Mouse (Mus musculus) bone marrow, adult 2 months (tissue): ENCODE measurements around the gene Fam189a1. TPM values are rescaled to one million over a fixed set of nuclear protein-coding genes. Genes with fewer than 3 reads are reported as not detected.

Source experiments
- H3K27ac ChIP-seq: fragments of 200-500 bp; 2 replicates; pipeline ENCODE4 v1.5.1; 2012; ENCODE audit warnings: low read depth, mild to moderate bottlenecking, control low read depth, inconsistent platforms, low read length; ENCODE audit not compliant: control insufficient read depth, poor library complexity, insufficient read depth
- H3K4me1 ChIP-seq: fragments of 200-500 bp; 2 replicates; pipeline ENCODE4 v1.6.1; 2011; ENCODE audit warnings: low read length; ENCODE audit not compliant: control insufficient read depth, insufficient read depth
- H3K4me3 ChIP-seq: fragments of 200-500 bp; replicated peaks from 2 replicates; pipeline ENCODE3; 2011; ENCODE audit warnings: mild to moderate bottlenecking, low read depth, low read length, control low read depth; ENCODE audit not compliant: control insufficient read depth
- CTCF ChIP-seq: fragments of 200-500 bp; IDR thresholded peaks from 2 replicates; pipeline ENCODE4 v1.5.1; 2011; ENCODE audit warnings: low read length, control low read depth; ENCODE audit not compliant: control insufficient read depth, insufficient read depth
- POLR2A ChIP-seq: fragments of 200-500 bp; IDR thresholded peaks from 2 replicates; pipeline ENCODE4 v1.6.1; 2011; ENCODE audit warnings: low read depth, mild to moderate bottlenecking, control low read depth, low read length, borderline replicate concordance; ENCODE audit not compliant: control insufficient read depth
- WGBS: fragments of 180-500 bp; shearing (Covaris S2); methylation state at CpG from one replicate; pipeline ENCODE4 v1.1.7; 2018; 5-methylcytosine and 5-hydroxymethylcytosine counted together
- polyA plus RNA-seq: library from polyadenylated mRNA; stranded (reverse); fragments of >200 nt; gene quantifications from 2 replicates; pipeline ENCODE4 v1.2.4, GENCODE M21; 2011; ENCODE audit warnings: low replicate concordance; ENCODE audit not compliant: missing spikeins, insufficient read depth, insufficient read length

Fam189a1 gene
- polyA plus RNA-seq, 1 experiment = not detected

- TF ChIP-seq POLR2A (no peak), CTCF (no peak)
- Histone ChIP-seq H3K4me3 (no peak overlapping the region), H3K27ac (no peak overlapping the region), H3K4me1 (no peaks in the 10 kb centered on the region)
- WGBS = 69% methylated on average over 4 of the region's 4 CpGs
Measured at GRCm38 (mm10) chr7:64930980-64931379, 225.4 kb downstream of the Fam189a1 start.

GRCm38 (mm10) chr7:64923918-64924317, 232.5 kb downstream of the Fam189a1 start:
- no peak overlapping the region for H3K4me3 ChIP-seq
- H3K27ac ChIP-seq = no peak overlapping the region
- 71% methylated on average over 5 of the region's 5 CpGs for WGBS
- no peaks in the 10 kb centered on the region for H3K4me1 ChIP-seq
- TF ChIP-seq CTCF (no peak), POLR2A (no peak)

- TF ChIP-seq POLR2A (no peak), CTCF (no peak)
- Histone ChIP-seq H3K4me1 (no peaks in the 10 kb centered on the region), H3K27ac (no peak overlapping the region), H3K4me3 (no peak overlapping the region)
- 75% methylated on average over 13 of the region's 13 CpGs for WGBS
Measured at GRCm38 (mm10) chr7:64921189-64921588, 235.2 kb downstream of the Fam189a1 start.

GRCm38 (mm10) chr7:64920735-64921134, 235.6 kb downstream of the Fam189a1 start:
- Histone ChIP-seq H3K4me1 (no peaks in the 10 kb centered on the region), H3K4me3 (no peak overlapping the region), H3K27ac (no peak overlapping the region)
- 81% methylated on average over 5 of the region's 5 CpGs for WGBS
- TF ChIP-seq CTCF (no peak), POLR2A (no peak)

GRCm38 (mm10) chr7:64916654-64917053, 239.7 kb downstream of the Fam189a1 start:
- 59% methylated on average over 7 of the region's 7 CpGs for WGBS
- TF ChIP-seq POLR2A (no peak), CTCF (no peak)
- Histone ChIP-seq H3K4me1 (no peaks in the 10 kb centered on the region), H3K4me3 (no peak overlapping the region), H3K27ac (no peak overlapping the region)

GRCm38 (mm10) chr7:64915121-64915520, 241.2 kb downstream of the Fam189a1 start:
- Histone ChIP-seq H3K4me3 (no peak overlapping the region), H3K27ac (no peak overlapping the region), H3K4me1 (no peaks in the 10 kb centered on the region)
- 87% methylated on average over 2 of the region's 2 CpGs for WGBS
- no peak for TF ChIP-seq CTCF
- TF ChIP-seq POLR2A = no peak

GRCm38 (mm10) chr7:64911945-64912344, 244.4 kb downstream of the Fam189a1 start:
- TF ChIP-seq POLR2A (no peak), CTCF (no peak)
- H3K27ac ChIP-seq = no peak overlapping the region
- 57% methylated on average over 2 of the region's 2 CpGs for WGBS
- no peak overlapping the region for H3K4me3 ChIP-seq
- no peaks in the 10 kb centered on the region for H3K4me1 ChIP-seq

- TF ChIP-seq POLR2A (no peak), CTCF (no peak)
- WGBS = 65% methylated on average over 2 of the region's 2 CpGs
- Histone ChIP-seq H3K4me3 (no peak overlapping the region), H3K27ac (no peak overlapping the region), H3K4me1 (no peaks in the 10 kb centered on the region)
Measured at GRCm38 (mm10) chr7:64910208-64910607, 246.2 kb downstream of the Fam189a1 start.

GRCm38 (mm10) chr7:64906955-64907354, 249.4 kb downstream of the Fam189a1 start:
- 68% methylated on average over 5 of the region's 5 CpGs for WGBS
- Histone ChIP-seq H3K4me3 (no peak overlapping the region), H3K4me1 (no peaks in the 10 kb centered on the region), H3K27ac (no peak overlapping the region)
- no peak for TF ChIP-seq POLR2A
- TF ChIP-seq CTCF = no peak

- WGBS = 62% methylated on average over 3 of the region's 3 CpGs
- Histone ChIP-seq H3K27ac (no peak overlapping the region), H3K4me1 (no peaks in the 10 kb centered on the region), H3K4me3 (no peak overlapping the region)
- TF ChIP-seq CTCF = no peak
- TF ChIP-seq POLR2A = no peak
Measured at GRCm38 (mm10) chr7:64905506-64905905, 250.9 kb downstream of the Fam189a1 start.
